Mouse (Mus musculus) cortical plate, adult 2 months (tissue): ENCODE measurements around the gene Hist3h2a.

Experiments used
- CTCF ChIP-seq: fragments of 200-500 bp; IDR thresholded peaks from 2 replicates; pipeline ENCODE4 v1.5.1; 2011; ENCODE audit warnings: mild to moderate bottlenecking, control low read depth, low read length; ENCODE audit not compliant: insufficient read depth; ENCODE audit errors: extremely low read depth
- POLR2A ChIP-seq: fragments of 200-500 bp; IDR thresholded peaks from 2 replicates; pipeline ENCODE4 v1.6.1; 2011; ENCODE audit warnings: mild to moderate bottlenecking, low read length, control low read depth; ENCODE audit not compliant: insufficient read depth; ENCODE audit errors: extremely low read depth

- no peak for TF ChIP-seq CTCF
- TF ChIP-seq POLR2A = no peak
Observed at GRCm38 (mm10) chr11:58963543-58963942, 9.1 kb downstream of the Hist3h2a start.
